Mouse (Mus musculus) gastrocnemius, postnatal 4 days (tissue): Measurements from ENCODE around the gene Mrps6. TPM values are rescaled to one million over a fixed set of nuclear protein-coding genes. Genes with fewer than 3 reads are reported as not detected.

ENCODE experiments used
- DNase-seq, 2 experiments: peaks; one replicate each; pipeline ENCODE4 v3.0.0; 2021 to 2022; ENCODE audit warnings: low spot score in 2 of 2, mixed read lengths in 2 of 2
- long read RNA-seq, 2 experiments: library from polyadenylated mRNA; stranded (forward); transcript quantifications; one replicate each; pipeline ENCODE4 v2.0.0; 2021
- total RNA-seq, 2 experiments: library from RNA; stranded (reverse); gene quantifications; 2 replicates each; pipeline ENCODE4 v1.2.3; 2021

Gene Mrps6
- total RNA-seq = 10 to 100 TPM; 20.9 to 23.8 TPM
- long read RNA-seq, experiment 1, transcript Mrps6-201 (3 exons, 846 nt) = major isoform, 24 of 24 reads
- long read RNA-seq, experiment 1, partial matches to known transcripts = 0 of 24 reads
- long read RNA-seq, experiment 1, other reads (novel, unspliced or antisense) = 0 of 24 reads
- long read RNA-seq, experiment 2, transcript Mrps6-201 (3 exons, 846 nt) = major isoform, 16 of 18 reads
- long read RNA-seq, experiment 2, partial matches to known transcripts = 1 of 18 reads
- long read RNA-seq, experiment 2, other reads (novel, unspliced or antisense) = 1 of 18 reads

DNA sequence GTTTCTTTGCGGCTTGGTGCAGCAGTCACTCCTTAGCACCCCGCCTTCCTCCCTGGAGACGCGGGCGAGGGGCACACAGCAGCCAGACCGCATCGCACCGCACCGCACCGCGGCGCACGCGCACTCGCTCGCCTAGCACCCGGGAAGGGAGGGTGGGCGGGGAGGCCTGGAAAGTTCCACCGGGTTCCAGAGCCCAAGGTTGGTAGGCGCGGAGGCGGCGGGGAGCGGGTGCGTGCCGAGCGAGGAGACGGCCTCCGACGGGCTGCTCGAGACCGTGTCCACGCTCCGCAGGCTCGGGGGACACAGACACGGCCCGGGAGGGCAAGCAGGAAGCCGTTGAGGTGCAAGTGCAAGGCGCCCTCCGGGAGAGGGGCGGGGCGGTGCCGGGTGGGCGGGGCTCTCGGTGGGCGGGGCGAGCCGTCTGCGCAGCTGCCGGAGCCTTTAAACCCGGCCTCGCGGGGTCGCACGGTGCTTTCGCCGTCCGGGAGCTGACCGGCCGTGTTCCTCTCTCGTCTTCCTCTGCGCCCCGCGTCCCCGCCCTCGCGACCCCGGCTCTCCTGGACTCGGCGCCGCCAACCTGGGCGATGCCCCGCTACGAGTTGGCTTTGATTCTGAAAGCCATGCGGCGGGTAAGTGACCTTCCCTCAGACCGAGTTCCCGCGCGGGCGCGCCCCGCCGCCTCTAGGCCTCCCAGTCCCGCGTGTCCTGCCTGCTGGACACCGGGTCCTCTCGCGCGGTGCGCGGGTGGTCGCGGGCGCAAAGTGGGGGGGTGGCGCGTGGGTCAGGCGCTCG, at the start of gene Mrps6, which contains the start of the genes Gm49711 and Slc5a3:
Gene Mrps6, plus strand, starts transcription at position 419 of the 792 bp plus-strand sequence.
Gene Gm49711, plus strand, starts transcription at position 465 of the 792 bp plus-strand sequence.
Gene Slc5a3, plus strand, starts transcription at position 471 of the 792 bp plus-strand sequence.
- DNase-seq = peak; percentile 79 to 88

DNA sequence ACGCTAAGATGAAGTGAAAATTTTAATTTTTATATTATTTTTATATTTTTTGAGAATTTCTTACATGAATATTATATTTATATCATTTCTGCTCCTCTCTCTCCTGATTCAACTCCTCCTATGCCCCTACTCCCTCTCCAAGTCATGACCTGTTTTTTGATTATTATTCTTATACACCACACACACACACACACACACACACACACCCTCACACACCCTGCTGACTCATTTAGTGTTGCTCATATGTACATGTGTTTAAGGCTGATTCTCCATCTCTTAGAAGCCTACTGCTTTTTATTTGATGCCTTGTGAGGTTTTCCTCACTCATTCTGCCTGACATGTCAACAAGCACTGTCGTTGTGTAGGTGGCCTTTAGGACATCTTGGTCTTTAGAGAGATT, 48.5 kb upstream of the Mrps6 start:
- DNase-seq = no peak

DNA sequence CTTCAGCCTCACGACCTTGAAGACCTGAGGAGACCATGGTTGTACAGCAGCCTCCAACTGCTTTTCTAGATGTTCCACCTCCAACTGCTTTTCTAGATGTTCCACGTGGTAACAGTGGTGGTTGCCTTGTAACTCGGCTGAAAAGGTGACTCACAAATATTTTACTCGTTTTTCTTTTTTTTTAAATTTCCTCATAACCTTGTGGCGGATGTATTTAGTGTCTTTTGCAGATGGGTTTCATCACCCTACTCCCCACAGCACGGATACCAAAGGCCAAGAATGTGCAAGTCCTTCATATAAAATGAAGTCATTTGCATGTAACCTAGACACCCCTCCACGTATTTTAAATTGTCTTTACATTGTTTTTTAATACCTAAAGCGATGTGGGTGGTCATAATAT, 41.3 kb upstream of the Mrps6 start:
- no peak for DNase-seq

GRCm38 (mm10) chr16:92019141-92020118, 38.6 kb upstream of the Mrps6 start:
- peak in 1 of 2 experiments; percentile 47 for DNase-seq

DNA sequence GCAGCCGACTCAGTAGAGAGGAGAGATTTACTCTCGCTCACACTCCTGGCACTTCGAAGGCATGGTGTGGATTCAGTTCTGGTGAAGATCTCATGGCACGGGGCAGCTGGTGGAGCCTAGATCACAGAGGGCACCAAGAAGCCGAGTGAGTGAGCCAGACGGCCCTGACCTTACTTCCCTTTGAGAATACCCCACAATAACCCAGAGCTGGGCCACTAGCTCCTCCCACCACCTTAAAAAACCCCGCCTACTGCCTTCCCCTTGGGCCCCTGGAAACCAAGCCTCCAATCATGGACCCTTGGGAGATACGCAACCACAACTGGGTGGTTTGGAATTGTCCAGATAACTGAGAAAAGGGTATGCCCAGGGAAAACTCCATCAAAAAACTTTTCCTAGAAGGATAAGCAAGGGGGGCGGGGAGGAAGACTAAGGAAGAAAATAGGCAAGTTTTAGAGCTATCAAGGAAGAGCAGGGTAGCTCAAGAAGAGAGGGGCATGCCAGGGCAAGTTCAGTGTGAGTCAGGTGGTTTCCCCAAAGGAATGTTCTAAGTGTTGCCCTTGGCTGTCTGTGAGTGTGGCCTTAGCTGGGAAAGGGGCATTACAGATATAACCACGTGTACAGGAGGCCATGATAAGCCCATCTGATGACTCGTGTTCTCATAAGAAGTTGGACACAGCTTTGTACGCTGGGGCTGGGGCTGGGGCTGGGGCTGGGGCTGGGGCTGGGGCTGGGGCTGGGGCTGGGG, 36.2 kb upstream of the Mrps6 start:
- no peak for DNase-seq

GRCm38 (mm10) chr16:92022494-92023283, 35.4 kb upstream of the Mrps6 start:
- DNase-seq = no peak

GRCm38 (mm10) chr16:92033286-92033685, 24.8 kb upstream of the Mrps6 start:
- DNase-seq = no peak

DNA sequence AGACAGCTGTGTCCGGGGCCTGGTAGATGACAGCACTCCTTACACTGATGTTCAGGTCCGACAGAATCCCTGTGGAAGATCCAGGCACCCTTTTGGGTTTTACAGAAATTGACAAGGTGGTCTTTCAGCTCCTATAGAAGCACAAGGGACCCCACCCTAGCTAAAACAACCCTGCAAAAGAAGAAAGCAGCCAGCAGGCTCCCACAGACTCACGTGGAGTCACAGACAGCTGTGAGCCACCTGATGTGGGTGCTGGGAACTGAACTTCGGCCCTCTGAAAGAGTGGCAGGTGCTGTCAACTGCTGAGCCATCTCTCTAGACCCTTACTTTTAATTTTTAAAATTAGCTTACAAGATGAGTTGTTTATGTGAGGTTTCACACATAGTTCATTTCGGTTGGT, 23.4 kb upstream of the Mrps6 start:
- DNase-seq = no peak

GRCm38 (mm10) chr16:92036701-92037100, 21.4 kb upstream of the Mrps6 start:
- no peak for DNase-seq

DNA sequence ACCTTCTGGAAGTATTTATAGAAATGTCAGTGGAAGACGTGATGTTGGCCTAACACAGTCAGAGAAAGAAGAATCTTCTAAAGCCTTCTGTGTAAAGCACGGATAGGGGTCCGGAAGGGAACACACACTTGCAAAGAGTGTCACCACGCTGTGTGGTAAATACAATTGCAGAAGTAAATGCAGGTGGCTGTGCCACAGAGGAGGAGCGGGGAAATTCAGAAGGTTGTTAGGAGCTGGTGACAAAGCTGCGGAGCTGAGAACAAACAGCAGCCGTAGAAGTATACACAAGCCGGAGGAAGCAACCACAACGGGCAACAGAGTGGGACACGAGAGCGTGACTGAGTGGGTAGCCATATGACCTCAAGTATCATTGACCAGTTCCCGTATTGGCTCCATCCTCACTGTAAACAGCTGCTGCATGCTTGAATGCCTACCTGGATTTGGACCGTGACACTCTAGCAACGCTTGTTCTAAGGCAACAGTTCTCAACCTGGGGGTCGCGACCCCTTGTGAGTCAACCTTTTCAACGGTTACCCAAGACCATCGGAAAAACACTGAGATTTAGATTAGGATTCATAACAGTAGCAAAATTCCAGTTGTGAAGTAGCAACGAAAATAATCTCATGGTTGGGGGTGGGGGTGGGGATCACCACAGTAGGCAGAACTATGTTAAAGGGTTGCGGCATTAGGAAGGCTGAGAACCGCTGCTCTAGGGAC, 20.0 kb upstream of the Mrps6 start:
- DNase-seq = no peak

- no peak for DNase-seq
Observed at GRCm38 (mm10) chr16:92039421-92039820, 18.6 kb upstream of the Mrps6 start.

GRCm38 (mm10) chr16:92039966-92040365, 18.1 kb upstream of the Mrps6 start:
- no peak for DNase-seq

DNA sequence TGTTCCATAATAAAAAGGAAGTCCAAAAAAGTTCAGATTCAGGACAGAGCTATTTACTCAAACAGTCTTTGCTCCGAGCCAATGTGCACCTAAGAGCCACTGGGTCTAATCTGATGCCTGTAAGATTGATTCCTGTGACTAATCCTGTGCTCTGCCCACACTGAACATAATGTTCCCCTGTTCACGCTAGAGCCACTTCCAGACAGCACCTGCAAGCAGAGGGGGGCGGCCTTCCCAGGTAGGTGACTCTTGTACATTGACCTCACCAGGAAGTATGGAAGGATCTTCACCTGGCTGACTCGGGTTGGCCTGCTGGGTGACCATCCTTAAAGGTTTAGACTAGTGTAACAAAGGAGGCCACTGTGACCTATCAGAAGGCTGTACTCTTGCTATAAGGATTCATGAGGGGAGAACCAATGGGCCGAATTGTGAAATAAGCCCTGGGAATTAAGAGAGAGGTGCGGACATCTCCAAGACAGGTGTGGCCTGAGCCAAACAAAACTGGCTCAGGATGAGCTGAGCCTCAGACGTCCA, 6.2 kb upstream of the Mrps6 start:
- no peak for DNase-seq

DNA sequence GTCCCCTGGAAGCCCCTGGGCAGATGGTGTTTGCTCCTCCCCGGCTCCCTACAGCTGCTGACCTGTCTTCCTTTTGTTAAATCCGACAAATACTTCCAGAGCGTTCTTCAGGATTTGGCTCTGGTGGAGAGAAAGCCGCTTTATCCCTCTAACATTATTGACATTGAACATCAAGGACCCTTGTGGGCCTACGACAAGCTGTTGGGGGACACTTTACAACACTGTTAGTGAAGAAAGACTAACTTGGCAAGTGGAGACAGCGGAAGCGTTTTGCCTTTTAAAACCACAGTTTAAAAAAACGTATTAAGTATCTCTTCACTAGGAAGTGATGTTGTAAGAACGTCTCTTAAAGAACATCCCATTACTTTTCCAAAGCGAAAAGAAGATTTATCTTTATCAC, 5.5 kb upstream of the Mrps6 start:
- DNase-seq = no peak

GRCm38 (mm10) chr16:92056711-92057110, 1.4 kb upstream of the Mrps6 start:
- no peak for DNase-seq

DNA sequence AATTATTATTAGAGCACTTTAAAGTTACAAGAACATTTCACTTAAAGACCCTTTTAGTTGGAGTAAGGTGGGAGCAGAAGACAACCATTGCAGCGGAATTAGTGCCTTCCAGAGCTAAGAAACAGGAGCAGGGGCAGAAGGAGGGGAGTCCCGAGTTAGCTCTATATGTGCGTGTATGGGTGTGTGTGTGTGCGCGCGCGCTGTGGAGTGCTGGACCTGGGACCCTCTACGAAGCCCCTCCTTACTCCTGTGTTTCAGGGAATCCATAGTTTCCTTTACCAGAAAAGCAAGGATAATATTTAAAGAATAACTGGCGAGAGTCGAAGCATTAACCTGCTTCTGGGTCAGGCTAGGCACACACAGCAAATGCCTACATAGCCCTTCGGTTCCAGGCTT, 616 bp upstream of the Mrps6 start:
- DNase-seq = no peak

GRCm38 (mm10) chr16:92058644-92059620, 862 bp downstream of the Mrps6 start:
- DNase-seq = peak in 1 of 2 experiments; percentile 16
